21 mouse cellular contexts compared by ENCODE assay signal in the genomic region with DNA sequence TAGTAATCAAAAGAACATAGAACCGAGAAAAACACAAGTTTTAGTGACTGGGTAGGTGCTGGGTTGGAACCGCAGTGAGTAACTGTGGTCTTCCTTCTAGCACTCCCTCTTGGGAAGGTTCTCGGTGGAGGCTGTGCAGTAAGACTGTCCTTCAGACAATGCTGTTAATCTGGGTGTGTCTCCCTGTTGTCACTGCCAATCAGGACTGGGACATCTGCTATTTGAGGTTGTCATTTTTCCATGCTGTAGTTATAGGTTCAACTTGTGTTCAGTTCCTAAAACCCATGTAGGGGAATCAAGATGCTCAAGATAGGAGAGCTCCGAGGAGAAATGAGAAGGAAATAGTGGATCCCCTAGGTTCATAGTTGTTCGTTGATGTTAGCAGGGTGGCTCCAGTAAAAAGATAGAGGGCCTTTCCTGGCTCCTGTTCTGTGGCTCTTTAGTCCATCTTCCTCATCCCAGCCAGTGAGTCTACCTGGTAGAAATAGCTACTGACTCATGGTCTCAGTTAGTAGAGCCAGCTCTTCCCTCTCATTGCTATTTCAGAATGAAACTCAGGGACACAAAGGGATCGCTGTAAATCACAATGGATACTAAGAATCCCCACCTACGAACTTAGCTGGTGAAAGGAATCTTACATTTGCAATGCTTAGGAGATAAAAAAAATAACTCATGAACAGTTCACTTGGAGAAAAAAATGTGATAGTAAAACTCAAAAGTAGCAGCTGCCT. TPM values are rescaled to one million over a fixed set of nuclear protein-coding genes. Genes with fewer than 3 reads are reported as not detected.
"Had no signal": no experiment of that assay in that cellular context is flagged by ENCODE, and none has a peak within 500 bp of the region (broad histone marks: within the 10 kb centered on the region; RNA-seq: fewer than 3 reads in every experiment).

No protein-coding gene starts in this region.

- ATAC-seq: midbrain, embryonic 13.5 days; midbrain, embryonic 15.5 days had no signal

- DNase-seq: lung, adult 18-20 months; lung, embryonic 14.5 days; lung, postnatal 14 days; lung, postnatal 36 days; retina, postnatal 1 day; right cerebral cortex, adult 18-20 months; right cerebral cortex, postnatal 25 days; right cerebral cortex, postnatal 4 days; spleen, adult 18-20 months; thymus, adult 18-20 months; thymus, postnatal 14 days; thymus, postnatal 36 days had no signal

- H3K36me3 ChIP-seq: midbrain, embryonic 13.5 days; midbrain, embryonic 15.5 days; neural tube, embryonic 13.5 days; neural tube, embryonic 15.5 days had no signal

- H3K4me2 ChIP-seq: lung, embryonic 14.5 days; midbrain, embryonic 11.5 days; midbrain, embryonic 13.5 days; midbrain, embryonic 15.5 days; neural tube, embryonic 13.5 days; neural tube, embryonic 15.5 days had no signal

- H3K27me3 ChIP-seq: megakaryocyte, embryonic 14.5 days; midbrain, embryonic 13.5 days; midbrain, embryonic 15.5 days; neural tube, embryonic 13.5 days; neural tube, embryonic 15.5 days had no signal

- H3K4me3 ChIP-seq: megakaryocyte, embryonic 14.5 days; midbrain, embryonic 13.5 days; midbrain, embryonic 15.5 days; neural tube, embryonic 13.5 days; neural tube, embryonic 15.5 days had no signal

RNA-seq across cellular contexts. Expression of a gene that starts 12.7 kb away (rescaled TPM):
- total RNA-seq: megakaryocyte progenitor cell, adult 5-6 weeks; monocyte, adult 5-6 weeks had no signal
- polyA plus RNA-seq: macrophage had no signal
